Mouse (Mus musculus) lung, postnatal 0 days (tissue): ENCODE data around the gene Ilkap. TPM values are rescaled to one million over a fixed set of nuclear protein-coding genes. Genes with fewer than 3 reads are reported as not detected.
A peak's percentile ranks its signal among the peaks of the same experiment; 100 is the strongest.

ENCODE experiments used
- ATAC-seq: fragments of 200-750 bp; cut with Nextera tagmentation; 2 replicates; pipeline ENCODE4 v1.8.0; 2017; ENCODE audit warnings: moderate library complexity
- DNase-seq: peaks from one replicate; pipeline ENCODE4 v3.0.0-alpha.2; 2016; ENCODE audit warnings: low spot score
- H3K27ac ChIP-seq: fragments of 300-500 bp; sonication (generic); 2 replicates; pipeline ENCODE4 v1.5.1; 2014; ENCODE audit warnings: antibody characterized with exemption, mild to moderate bottlenecking, low read length, mixed read lengths
- H3K27me3 ChIP-seq: fragments of 300-500 bp; sonication (generic); replicated peaks from 2 replicates; pipeline ENCODE4 v1.6.1; 2014; ENCODE audit warnings: low read length, mixed read lengths; ENCODE audit not compliant: insufficient read depth
- H3K36me3 ChIP-seq: fragments of 300-500 bp; sonication (generic); 2 replicates; pipeline ENCODE4 v1.6.1; 2014; ENCODE audit warnings: low read length, mixed read lengths; ENCODE audit not compliant: insufficient read depth
- H3K4me1 ChIP-seq: fragments of 300-500 bp; sonication (generic); 2 replicates; pipeline ENCODE4 v1.6.1; 2014; ENCODE audit warnings: antibody characterized with exemption, low read depth, low read length, mixed read lengths; ENCODE audit not compliant: insufficient read depth
- H3K4me2 ChIP-seq: fragments of 300-500 bp; sonication (generic); replicated peaks from 2 replicates; pipeline ENCODE4 v1.6.1; 2014; ENCODE audit warnings: low read depth, mild to moderate bottlenecking, low read length, moderate library complexity, mixed read lengths
- H3K4me3 ChIP-seq: fragments of 300-500 bp; sonication (generic); 2 replicates; pipeline ENCODE4 v1.5.1; 2014; ENCODE audit warnings: low read depth, low read length
- H3K9ac ChIP-seq: fragments of 300-500 bp; sonication (generic); replicated peaks from 2 replicates; pipeline ENCODE4 v1.6.1; 2014; ENCODE audit warnings: low read depth, mild to moderate bottlenecking
- H3K9me3 ChIP-seq: fragments of 300-500 bp; sonication (generic); 2 replicates; pipeline ENCODE4 v1.6.1; 2016; ENCODE audit warnings: low read length, mixed read lengths
- CTCF ChIP-seq: IDR thresholded peaks from 2 replicates; pipeline ENCODE4 v1.5.1; 2016; ENCODE audit warnings: antibody characterized with exemption, mild to moderate bottlenecking
- EP300 ChIP-seq: IDR thresholded peaks from 2 replicates; pipeline ENCODE4 v1.6.1; 2016; ENCODE audit warnings: antibody characterized with exemption, mild to moderate bottlenecking, control low read depth
- WGBS: fragments of 180-500 bp; shearing (Covaris S2); extraction: QIAGEN DNeasy Blood & Tissue Kit; methylation state at CpG from one replicate; pipeline ENCODE4 v1.1.7; 2014; 5-methylcytosine and 5-hydroxymethylcytosine counted together
- polyA plus RNA-seq: library from polyadenylated mRNA; unstranded; fragments of >200 nt; fragmentation: Nextera tagmentation; extraction: Ambion mirVana; gene quantifications from 2 replicates; pipeline ENCODE4 v1.2.1, GENCODE M21; 2015

Gene Ilkap
- polyA plus RNA-seq, 1 experiment from 2014 or later = 94.0 TPM

- Histone ChIP-seq H3K4me2 (peak overlapping the region; percentile 94), H3K36me3 (peaks cover 17% of the 10 kb centered on the region; the same call in 1 of the 2 replicates), H3K4me3 (peak overlapping the region; percentile 64), H3K27ac (peak overlapping the region; percentile 85), H3K9ac (peak overlapping the region; percentile 63), H3K4me1 (peaks cover 20% of the 10 kb centered on the region; the same call in 1 of the 2 replicates), H3K27me3 (no peaks in the 10 kb centered on the region), H3K9me3 (no peaks in the 10 kb centered on the region)
- DNase-seq = peak; percentile 99
- no peak for TF ChIP-seq EP300
- no peak for TF ChIP-seq CTCF
- ATAC-seq = peak; percentile 98
- under 1% methylated on average over 31 of the region's 34 CpGs for WGBS
Measured at GRCm38 (mm10) chr1:91413030-91413506, 14.5 kb upstream of the Ilkap start.

- Histone ChIP-seq H3K27me3 (no peaks in the 10 kb centered on the region), H3K36me3 (peaks cover 11% of the 10 kb centered on the region; the same call in 1 of the 2 replicates), H3K9me3 (no peaks in the 10 kb centered on the region), H3K9ac (peak overlapping the region; percentile 63), H3K4me1 (peaks cover 20% of the 10 kb centered on the region; the same call in 1 of the 2 replicates), H3K4me3 (peak overlapping the region; percentile 64), H3K27ac (peak overlapping the region; percentile 82), H3K4me2 (peak overlapping the region; percentile 94)
- peak; percentile 53 for TF ChIP-seq CTCF
- no peak for TF ChIP-seq EP300
- ATAC-seq (peak; percentile 37), DNase-seq (peak; percentile 47)
- WGBS = 5% methylated on average over 55 of the region's 65 CpGs
Measured at GRCm38 (mm10) chr1:91412286-91413029, 13.8 kb upstream of the Ilkap start.

GRCm38 (mm10) chr1:91411631-91412285 is 13.1 kb upstream of the Ilkap start:
- 0 out of 2 replicates have a peak, but pooled peaks cover 5% of the 10 kb centered on the region for H3K36me3 ChIP-seq
- peaks cover 20% of the 10 kb centered on the region; the same call in 1 of the 2 replicates for H3K4me1 ChIP-seq
- no peak overlapping the region for H3K27ac ChIP-seq
- TF ChIP-seq CTCF = no peak
- TF ChIP-seq EP300 = no peak
- H3K9me3 ChIP-seq = no peaks in the 10 kb centered on the region
- DNase-seq (no peak), ATAC-seq (no peak)
- 0 out of 2 replicates have a peak overlapping the region, but pooled peaks have one; percentile 64 for H3K4me3 ChIP-seq
- peak overlapping the region; percentile 94 for H3K4me2 ChIP-seq
- H3K9ac ChIP-seq = no peak overlapping the region
- H3K27me3 ChIP-seq = no peaks in the 10 kb centered on the region
- WGBS = 71% methylated on average over 8 of the region's 8 CpGs

DNA sequence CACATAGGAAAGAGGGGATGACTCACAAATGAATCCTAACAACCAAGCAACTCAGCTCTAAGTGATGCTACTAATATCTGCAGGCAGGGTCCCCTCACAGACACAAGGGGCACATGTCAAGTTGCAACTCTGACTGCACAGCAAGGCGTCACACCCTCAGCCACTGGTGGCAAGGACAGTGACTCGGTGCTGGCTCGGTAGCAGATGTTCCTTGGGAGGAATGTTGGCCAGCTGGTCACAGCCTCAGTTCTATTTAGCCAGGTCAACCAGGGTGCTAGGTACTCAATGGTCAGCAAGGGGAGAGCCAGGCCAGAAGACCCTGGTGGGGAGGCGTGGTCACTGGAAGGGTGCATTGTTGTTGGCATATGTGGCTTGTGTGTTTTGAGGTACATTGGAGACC is 9.2 kb upstream of the Ilkap start:
- H3K4me2 ChIP-seq = no peak overlapping the region
- 67% methylated on average over 4 of the region's 4 CpGs for WGBS

DNA sequence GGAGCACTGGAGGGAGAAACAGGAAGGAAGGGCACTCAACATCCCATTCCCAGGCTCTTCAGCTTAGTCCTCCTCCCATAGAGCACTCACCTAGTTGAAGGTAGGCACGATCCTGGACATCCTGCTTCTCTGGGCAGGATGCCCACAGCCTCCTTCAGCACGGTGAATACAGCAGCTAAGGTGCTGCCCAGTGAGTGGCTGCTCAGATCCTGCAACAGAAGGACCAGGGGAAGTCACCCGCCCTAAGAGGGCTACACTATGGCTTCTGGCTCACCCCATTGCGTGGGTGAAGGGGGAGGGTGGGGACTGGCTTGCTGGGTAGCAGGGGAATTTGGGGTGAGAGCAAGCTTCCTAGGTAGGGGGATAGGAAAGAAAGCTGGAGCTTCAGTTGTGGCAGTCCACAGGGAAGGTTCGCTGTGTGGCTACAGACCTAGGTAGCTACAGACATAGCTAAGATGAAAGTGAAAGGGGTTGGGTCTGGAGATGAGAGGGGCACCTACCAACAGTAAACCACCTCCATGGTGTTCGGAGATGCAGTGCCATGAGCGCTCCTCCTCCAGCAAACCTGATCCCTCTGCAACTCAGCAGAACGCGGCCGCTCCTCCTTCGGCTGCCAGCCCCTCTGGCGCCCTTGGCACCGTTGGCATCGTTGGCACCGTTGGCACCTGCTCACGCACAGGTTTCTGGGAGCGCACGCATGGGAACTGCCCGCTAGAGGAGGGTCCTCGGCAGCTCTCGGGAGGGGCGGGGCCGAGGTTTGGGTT is 7.0 kb upstream of the Ilkap start:
- no peak overlapping the region for H3K9ac ChIP-seq
- no peaks in the 10 kb centered on the region for H3K27me3 ChIP-seq
- DNase-seq (peak; percentile 45), ATAC-seq (peak; percentile 76)
- 46% methylated on average over 22 of the region's 23 CpGs for WGBS
- no peak overlapping the region for H3K27ac ChIP-seq
- H3K4me1 ChIP-seq = no peaks in the 10 kb centered on the region
- 0 out of 2 replicates have a peak overlapping the region, but pooled peaks have one; percentile 17 for H3K4me2 ChIP-seq
- TF ChIP-seq EP300 = no peak
- TF ChIP-seq CTCF = no peak
- no peaks in the 10 kb centered on the region for H3K36me3 ChIP-seq
- no peak overlapping the region for H3K4me3 ChIP-seq
- no peaks in the 10 kb centered on the region for H3K9me3 ChIP-seq

More for the DNA sequence above, 9.2 kb upstream of the Ilkap start:
- no peak overlapping the region for H3K27ac ChIP-seq
- DNase-seq = no peak
- peaks cover 8% of the 10 kb centered on the region; the same call in 1 of the 2 replicates for H3K4me1 ChIP-seq
- H3K4me3 ChIP-seq = no peak overlapping the region
- no peak overlapping the region for H3K9ac ChIP-seq
- no peaks in the 10 kb centered on the region for H3K36me3 ChIP-seq
- no peak for ATAC-seq
- H3K27me3 ChIP-seq = no peaks in the 10 kb centered on the region
- H3K9me3 ChIP-seq = no peaks in the 10 kb centered on the region
- no peak for TF ChIP-seq CTCF
- no peak for TF ChIP-seq EP300
